12 mouse cellular contexts compared by ENCODE assay signal in genomic region chr6:115044709-115045108, GRCm38 (mm10). TPM values are rescaled to one million over a fixed set of nuclear protein-coding genes. Genes with fewer than 3 reads are reported as not detected.
DNase-seq lines count a peak whose midpoint lies in the region; ATAC-seq and TF ChIP-seq lines count a peak whose summit lies in the region.
"Had no signal": no experiment of that assay in that cellular context is flagged by ENCODE, and none has a peak within 500 bp of the region (broad histone marks: within the 10 kb centered on the region; RNA-seq: fewer than 3 reads in every experiment).

No protein-coding gene starts in this region.

- TF ChIP-seq CTCF in heart, adult 2 months (IDR thresholded peaks at IDR 0.05), result peak; percentile 57
- peak; percentile 70 for TF ChIP-seq CTCF in midbrain, postnatal 0 days (IDR thresholded peaks at IDR 0.05)

- H3K36me3 ChIP-seq in heart, adult 2 months (ENCODE audit: control insufficient read depth, insufficient read depth, low read length), result no peaks in the 10 kb centered on the region
- no peaks in the 10 kb centered on the region for H3K36me3 ChIP-seq in midbrain, postnatal 0 days (ENCODE audit: insufficient read depth, low read length)
- no peaks in the 10 kb centered on the region for H3K36me3 ChIP-seq in midbrain, embryonic 11.5 days (ENCODE audit: control insufficient read depth, insufficient read depth, low read length)
- no peaks in the 10 kb centered on the region for H3K36me3 ChIP-seq in kidney, embryonic 14.5 days (ENCODE audit: control insufficient read depth, insufficient read depth, low read length)
- H3K36me3 ChIP-seq: midbrain, embryonic 10.5 days had no signal

- intact Hi-C loops in heart, adult 2 months (cut with DNase I), result loop anchor here (5.0 kb wide), 1 partner anchor 223 kb away; no protein-coding TSS in a partner anchor
- intact Hi-C loops in heart, postnatal 36 days (cut with DNase I), result loop anchor here (5.0 kb wide), 1 partner anchor 223 kb away; no protein-coding TSS in a partner anchor

- no peak for TF ChIP-seq EP300 in heart, adult 2 months (IDR thresholded peaks at IDR 0.05; ENCODE audit: insufficient read depth, low read depth, low read length)

- no peak overlapping the region for H3K4me3 ChIP-seq in heart, adult 2 months
- H3K4me3 ChIP-seq in midbrain, postnatal 0 days (ENCODE audit: low read depth, low read length), result no peak overlapping the region
- H3K4me3 ChIP-seq in midbrain, embryonic 11.5 days (ENCODE audit: low read depth, low read length), result no peak overlapping the region
- no peak overlapping the region for H3K4me3 ChIP-seq in kidney, embryonic 14.5 days (ENCODE audit: low read length)
- H3K4me3 ChIP-seq: erythroblast, embryonic 14.5 days; midbrain, embryonic 10.5 days had no signal

- no peak for DNase-seq in heart, adult 2 months
- no peak for DNase-seq in heart, postnatal 36 days
- DNase-seq in midbrain, postnatal 0 days (ENCODE audit: low spot score), result peak; percentile 40
- DNase-seq in midbrain, embryonic 11.5 days (ENCODE audit: low spot score, missing footprints), result no peak
- DNase-seq in retina, postnatal 1 day, result peak; percentile 39
- no peak for DNase-seq in heart, postnatal 4 days
- DNase-seq: kidney, postnatal 10 days; left cerebral cortex, postnatal 4 days had no signal

- H3K27me3 ChIP-seq in heart, adult 2 months (ENCODE audit: control insufficient read depth, insufficient read depth, low read length), result no peaks in the 10 kb centered on the region
- H3K27me3 ChIP-seq in midbrain, postnatal 0 days (ENCODE audit: insufficient read depth, low read length), result no peaks in the 10 kb centered on the region
- no peaks in the 10 kb centered on the region for H3K27me3 ChIP-seq in midbrain, embryonic 11.5 days (ENCODE audit: control insufficient read depth, insufficient read depth, low read length)
- no peaks in the 10 kb centered on the region for H3K27me3 ChIP-seq in kidney, embryonic 14.5 days (ENCODE audit: control insufficient read depth, insufficient read depth, low read length)

- 60% methylated on average over 1 of the region's 1 CpGs for WGBS in heart, adult 2 months
- WGBS in midbrain, postnatal 0 days, result 68% methylated on average over 1 of the region's 1 CpGs
- WGBS in midbrain, embryonic 11.5 days, result 51% methylated on average over 1 of the region's 1 CpGs
- WGBS in kidney, embryonic 14.5 days, result 69% methylated on average over 1 of the region's 1 CpGs

- H3K27ac ChIP-seq in heart, adult 2 months, result no peak overlapping the region
- H3K27ac ChIP-seq in midbrain, postnatal 0 days (ENCODE audit: low read depth, low read length), result no peak overlapping the region
- H3K27ac ChIP-seq in midbrain, embryonic 11.5 days (ENCODE audit: low read depth, low read length), result no peak overlapping the region
- H3K27ac ChIP-seq in kidney, embryonic 14.5 days (ENCODE audit: low read depth, low read length), result no peak overlapping the region
- H3K27ac ChIP-seq: midbrain, embryonic 10.5 days had no signal

- no peaks in the 10 kb centered on the region for H3K4me1 ChIP-seq in heart, adult 2 months (ENCODE audit: control insufficient read depth, insufficient read depth, low read length)
- no peaks in the 10 kb centered on the region for H3K4me1 ChIP-seq in midbrain, postnatal 0 days (ENCODE audit: insufficient read depth, low read length)
- H3K4me1 ChIP-seq in midbrain, embryonic 11.5 days (ENCODE audit: control insufficient read depth, insufficient read depth, low read length), result no peaks in the 10 kb centered on the region
- no peaks in the 10 kb centered on the region for H3K4me1 ChIP-seq in kidney, embryonic 14.5 days (ENCODE audit: control insufficient read depth, insufficient read depth, low read length)
- H3K4me1 ChIP-seq: midbrain, embryonic 10.5 days had no signal

- no peak for ATAC-seq in midbrain, postnatal 0 days (ENCODE audit: low FRiP score)
- ATAC-seq in midbrain, embryonic 11.5 days (ENCODE audit: low FRiP score), result no peak
- peak; percentile 32 for ATAC-seq in activated CD4-positive, CD25-positive, alpha-beta regulatory T cell, adult 4 months
- ATAC-seq in kidney, embryonic 14.5 days (ENCODE audit: low FRiP score, low TSS enrichment), result no peak

- no peaks in the 10 kb centered on the region for H3K79me2 ChIP-seq in heart, adult 2 months (replicated peaks; ENCODE audit: control insufficient read depth, insufficient read depth, low read length)

- H3K9ac ChIP-seq in heart, adult 2 months (ENCODE audit: low read depth, low read length), result no peak overlapping the region
- no peak overlapping the region for H3K9ac ChIP-seq in midbrain, postnatal 0 days (replicated peaks; ENCODE audit: low read length, poor library complexity, severe bottlenecking)
- no peak overlapping the region for H3K9ac ChIP-seq in midbrain, embryonic 11.5 days (ENCODE audit: low read length)
- no peak overlapping the region for H3K9ac ChIP-seq in kidney, embryonic 14.5 days (ENCODE audit: low read depth, low read length)

- H3K9me3 ChIP-seq in midbrain, postnatal 0 days (ENCODE audit: low read length), result no peaks in the 10 kb centered on the region
- H3K9me3 ChIP-seq in midbrain, embryonic 11.5 days (ENCODE audit: control insufficient read depth, low read length), result no peaks in the 10 kb centered on the region
- no peaks in the 10 kb centered on the region for H3K9me3 ChIP-seq in kidney, embryonic 14.5 days (ENCODE audit: control insufficient read depth, low read length)
- H3K9me3 ChIP-seq: midbrain, embryonic 10.5 days had no signal

- H3K4me2 ChIP-seq in midbrain, postnatal 0 days (ENCODE audit: low read depth, low read length, poor library complexity, severe bottlenecking), result no peak overlapping the region
- no peak overlapping the region for H3K4me2 ChIP-seq in midbrain, embryonic 11.5 days
- H3K4me2 ChIP-seq in kidney, embryonic 14.5 days (replicated peaks; ENCODE audit: low read depth, low read length), result no peak overlapping the region

- TF ChIP-seq POLR2A in heart, adult 2 months (IDR thresholded peaks at IDR 0.05; ENCODE audit: insufficient read depth, low read depth, low read length), result no peak

RNA-seq across cellular contexts. Expression of gene Tamm41, which starts 7.0 kb away (rescaled TPM):
- 10 to 100 TPM; 11.3 to 12.8 TPM for total RNA-seq in heart, adult 2 months (2021)
- polyA plus RNA-seq in heart, adult 2 months (2012; rRNA removed), result 12.9 and 13.9 TPM in 2 replicates
- 10 to 100 TPM; 12.7 to 13.2 TPM for total RNA-seq in heart, postnatal 36 days (2021)
- 39.4 and 50.8 TPM in 2 replicates for total RNA-seq in midbrain, postnatal 0 days (2014; rRNA removed)
- polyA plus RNA-seq in midbrain, postnatal 0 days (2015; fragmentation: Nextera tagmentation; extraction: Ambion mirVana), result 45.9 and 47.7 TPM in 2 replicates
- polyA plus RNA-seq in midbrain, embryonic 11.5 days (2014; fragmentation: Nextera tagmentation; extraction: Ambion mirVana), result 71.2 and 76.9 TPM in 2 replicates
- 10 to 100 TPM; 26.7 to 33.3 TPM for polyA plus RNA-seq in activated CD4-positive, CD25-positive, alpha-beta regulatory T cell, adult 4 months (2017; shearing (Covaris generic))
- polyA plus RNA-seq in kidney, embryonic 14.5 days (2014; fragmentation: Nextera tagmentation; extraction: Ambion mirVana), result 75.1 and 75.7 TPM in 2 replicates
- 10 to 100 TPM; 23.3 to 25.3 TPM for total RNA-seq in heart, postnatal 4 days (2021)

Comparison
In these comparisons a context has a peak if more than half of its experiments do, and no peak if none do; other contexts are left out.
1. DNase-seq: peak in midbrain, postnatal 0 days (single experiment) and retina, postnatal 1 day (single experiment); none in heart, adult 2 months (0 of 2), heart, postnatal 36 days (0 of 2), midbrain, embryonic 11.5 days (single experiment) and heart, postnatal 4 days (single experiment).